Mouse (Mus musculus): ENCODE data around the gene Slc50a1. TPM values are rescaled to one million over a fixed set of nuclear protein-coding genes. Genes with fewer than 3 reads are reported as not detected.

Slc50a1 gene
- polyA plus RNA-seq, 1 experiment: 7.0 TPM

DNA sequence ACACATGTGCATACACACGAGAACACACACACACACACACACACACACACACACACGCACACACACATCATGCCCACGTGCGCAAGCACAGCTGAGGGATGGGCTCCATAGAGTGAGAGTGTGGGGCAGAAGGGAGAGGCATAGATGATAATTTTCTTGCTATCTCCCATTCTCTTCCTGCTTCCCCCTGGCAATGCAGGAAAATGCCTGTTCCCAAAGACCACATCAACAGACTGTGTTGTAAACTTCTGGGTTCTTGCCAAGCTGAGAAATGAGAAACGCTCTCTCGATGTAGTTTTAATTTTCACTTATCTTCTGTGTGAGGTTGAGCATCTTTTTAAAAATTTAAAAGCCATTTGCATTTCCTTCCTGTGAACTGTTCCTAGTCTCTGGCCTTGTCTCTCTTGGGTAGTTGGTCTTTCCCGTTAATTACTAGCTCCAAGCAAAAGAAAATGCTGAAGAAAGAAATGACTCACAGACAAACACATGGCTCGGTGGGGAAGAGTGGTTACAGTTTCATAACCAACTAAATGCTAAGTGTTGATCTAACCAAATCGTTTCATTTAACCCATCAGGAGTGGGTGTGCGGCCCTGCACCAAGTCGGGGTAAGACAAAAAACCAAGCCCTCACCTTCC lies 26.5 kb upstream of the Slc50a1 start:
- peaks cover 40% of the 10 kb centered on the region for H3K27me3 ChIP-seq (replicated peaks)
- H3K36me3 ChIP-seq (replicated peaks; ENCODE audit: low read length): no peaks in the 10 kb centered on the region
- peaks cover 37% of the 10 kb centered on the region for H3K4me1 ChIP-seq
- no peaks in the 10 kb centered on the region for H3K9me3 ChIP-seq
- TF ChIP-seq GATA1 (IDR thresholded peaks at IDR 0.05; ENCODE audit: borderline replicate concordance, low read length) (no peak), FLI1 (IDR thresholded peaks at IDR 0.05; ENCODE audit: low read length) (no peak)
- H3K4me3 ChIP-seq (replicated peaks): no peak overlapping the region

- no peaks in the 10 kb centered on the region for H3K36me3 ChIP-seq (replicated peaks; ENCODE audit: low read length)
- peaks cover 37% of the 10 kb centered on the region for H3K4me1 ChIP-seq
- H3K4me3 ChIP-seq (replicated peaks): no peak overlapping the region
- no peaks in the 10 kb centered on the region for H3K9me3 ChIP-seq
- peaks cover 39% of the 10 kb centered on the region for H3K27me3 ChIP-seq (replicated peaks)
- TF ChIP-seq GATA1 (IDR thresholded peaks at IDR 0.05; ENCODE audit: borderline replicate concordance, low read length): no peak
- TF ChIP-seq FLI1 (IDR thresholded peaks at IDR 0.05; ENCODE audit: low read length): no peak
Measured at GRCm38 (mm10) chr3:89295685-89296230, 25.4 kb upstream of the Slc50a1 start.

DNA sequence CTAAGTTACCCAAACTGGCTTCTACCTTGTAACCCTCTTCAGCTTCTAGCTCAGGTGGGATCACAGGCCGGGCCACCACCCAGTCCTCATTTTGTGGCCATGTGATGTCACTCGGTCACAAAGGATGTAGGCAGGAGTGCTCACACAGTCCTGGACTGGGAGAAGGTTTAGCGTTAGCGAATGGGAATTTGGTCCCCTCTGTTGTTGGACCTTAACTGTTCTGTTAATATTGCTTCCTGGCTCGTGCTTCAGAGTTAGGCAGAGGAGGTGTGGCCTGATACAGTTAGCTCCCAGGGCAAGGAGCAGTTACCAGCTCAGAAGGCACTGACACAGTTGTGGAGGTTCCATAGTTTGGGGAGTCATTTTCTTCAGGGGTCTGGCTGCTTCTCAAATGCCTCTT lies 23.8 kb upstream of the Slc50a1 start:
- TF ChIP-seq GATA1 (IDR thresholded peaks at IDR 0.05; ENCODE audit: borderline replicate concordance, low read length): no peak
- no peaks in the 10 kb centered on the region for H3K36me3 ChIP-seq (replicated peaks; ENCODE audit: low read length)
- H3K4me1 ChIP-seq: peaks cover 25% of the 10 kb centered on the region
- no peak overlapping the region for H3K4me3 ChIP-seq (replicated peaks)
- H3K27me3 ChIP-seq (replicated peaks): peaks cover 36% of the 10 kb centered on the region
- no peaks in the 10 kb centered on the region for H3K9me3 ChIP-seq

GRCm38 (mm10) chr3:89293247-89293918 lies 23.0 kb upstream of the Slc50a1 start:
- H3K27me3 ChIP-seq (replicated peaks): peaks cover 40% of the 10 kb centered on the region
- no peak for TF ChIP-seq FLI1 (IDR thresholded peaks at IDR 0.05; ENCODE audit: low read length)
- TF ChIP-seq GATA1 (IDR thresholded peaks at IDR 0.05; ENCODE audit: borderline replicate concordance, low read length): no peak

DNA sequence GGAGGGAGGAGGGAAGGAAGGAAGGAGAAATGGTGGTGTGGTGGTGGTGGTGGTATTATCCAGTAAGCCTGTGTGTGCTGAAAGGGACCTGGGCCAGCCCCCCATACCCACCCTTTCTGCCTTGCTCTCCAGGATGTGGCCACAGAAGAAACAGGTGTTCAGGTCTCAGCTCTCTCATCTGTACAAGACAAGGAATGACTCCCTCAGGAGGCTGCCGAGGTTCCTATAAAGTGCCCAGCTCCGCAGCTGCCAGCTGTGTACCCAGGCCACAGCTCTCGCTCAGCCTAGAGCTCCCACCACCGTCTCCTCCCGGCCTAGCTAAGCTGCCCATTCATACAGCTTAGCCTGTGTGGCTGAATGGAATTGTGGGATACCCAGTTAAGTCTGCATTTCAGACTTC lies 21.9 kb upstream of the Slc50a1 start:
- TF ChIP-seq GATA1 (IDR thresholded peaks at IDR 0.05; ENCODE audit: borderline replicate concordance, low read length) (no peak), FLI1 (IDR thresholded peaks at IDR 0.05; ENCODE audit: low read length) (no peak)
- Histone ChIP-seq H3K27me3 (replicated peaks) (peaks cover 47% of the 10 kb centered on the region), H3K9me3 (no peaks in the 10 kb centered on the region), H3K4me1 (peaks cover 30% of the 10 kb centered on the region), H3K4me3 (replicated peaks) (no peak overlapping the region), H3K36me3 (replicated peaks; ENCODE audit: low read length) (no peaks in the 10 kb centered on the region)

More at GRCm38 (mm10) chr3:89293247-89293918, 23.0 kb upstream of the Slc50a1 start:
- peaks cover 24% of the 10 kb centered on the region for H3K4me1 ChIP-seq
- H3K4me3 ChIP-seq (replicated peaks): no peak overlapping the region
- H3K9me3 ChIP-seq: no peaks in the 10 kb centered on the region
- no peaks in the 10 kb centered on the region for H3K36me3 ChIP-seq (replicated peaks; ENCODE audit: low read length)

GRCm38 (mm10) chr3:89291874-89292273 lies 21.5 kb upstream of the Slc50a1 start:
- H3K4me3 ChIP-seq (replicated peaks): no peak overlapping the region
- H3K36me3 ChIP-seq (replicated peaks; ENCODE audit: low read length): no peaks in the 10 kb centered on the region
- H3K4me1 ChIP-seq: peaks cover 27% of the 10 kb centered on the region
- no peaks in the 10 kb centered on the region for H3K9me3 ChIP-seq
- no peak for TF ChIP-seq FLI1 (IDR thresholded peaks at IDR 0.05; ENCODE audit: low read length)
- TF ChIP-seq GATA1 (IDR thresholded peaks at IDR 0.05; ENCODE audit: borderline replicate concordance, low read length): no peak
- peaks cover 49% of the 10 kb centered on the region for H3K27me3 ChIP-seq (replicated peaks)

DNA sequence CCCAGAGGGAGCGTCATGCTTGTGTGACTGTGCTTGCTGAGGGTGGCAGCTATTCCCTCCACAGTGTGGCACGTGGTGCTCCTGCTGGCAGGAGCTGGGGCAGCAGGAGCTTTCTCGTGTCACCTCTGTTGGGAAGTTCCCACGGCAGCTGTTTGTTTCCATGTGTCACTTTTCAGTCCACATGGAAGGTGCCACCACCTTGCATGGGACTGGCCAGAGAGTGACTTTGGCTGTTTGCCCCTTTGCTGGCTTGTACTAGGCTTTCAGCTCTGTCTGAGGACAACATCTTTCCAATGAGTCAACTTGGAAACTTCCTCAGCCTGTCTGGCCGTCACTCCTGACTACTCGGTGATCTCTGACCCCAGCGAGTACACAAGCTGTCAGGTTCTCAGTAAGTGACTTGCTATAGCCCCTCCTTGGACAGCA lies 18.1 kb upstream of the Slc50a1 start:
- Histone ChIP-seq H3K27me3 (replicated peaks) (peaks cover 69% of the 10 kb centered on the region), H3K36me3 (replicated peaks; ENCODE audit: low read length) (no peaks in the 10 kb centered on the region), H3K4me3 (replicated peaks) (no peak overlapping the region), H3K4me1 (peaks cover 29% of the 10 kb centered on the region), H3K9me3 (no peaks in the 10 kb centered on the region)
- no peak for TF ChIP-seq GATA1 (IDR thresholded peaks at IDR 0.05; ENCODE audit: borderline replicate concordance, low read length)
- TF ChIP-seq FLI1 (IDR thresholded peaks at IDR 0.05; ENCODE audit: low read length): no peak

- Histone ChIP-seq H3K27me3 (replicated peaks) (peaks cover 71% of the 10 kb centered on the region), H3K4me1 (peaks cover 24% of the 10 kb centered on the region), H3K4me3 (replicated peaks) (no peak overlapping the region), H3K36me3 (replicated peaks; ENCODE audit: low read length) (no peaks in the 10 kb centered on the region), H3K9me3 (no peaks in the 10 kb centered on the region)
- no peak for TF ChIP-seq FLI1 (IDR thresholded peaks at IDR 0.05; ENCODE audit: low read length)
- no peak for TF ChIP-seq GATA1 (IDR thresholded peaks at IDR 0.05; ENCODE audit: borderline replicate concordance, low read length)
Measured at GRCm38 (mm10) chr3:89287286-89287685, 16.9 kb upstream of the Slc50a1 start.

DNA sequence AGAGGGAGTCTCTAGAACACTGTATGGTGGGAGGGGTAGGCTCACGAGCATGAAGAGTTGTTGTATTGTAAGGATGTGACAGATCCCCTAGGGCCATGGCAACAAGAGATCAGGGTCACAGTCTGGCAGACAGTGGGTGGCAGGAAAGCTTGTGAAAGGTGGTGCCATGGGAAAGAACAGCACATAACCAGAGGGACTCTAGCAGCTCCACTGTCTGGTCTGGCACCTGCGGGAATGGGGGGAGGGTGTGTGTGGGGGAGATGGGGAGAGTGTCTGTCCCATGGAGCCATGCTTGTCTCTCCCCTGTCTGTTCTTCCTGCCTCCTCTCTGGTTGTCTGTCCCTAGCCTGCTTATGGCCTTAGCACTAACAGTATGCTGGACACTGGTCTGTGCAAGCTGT lies 15.2 kb upstream of the Slc50a1 start:
- Histone ChIP-seq H3K4me1 (peaks cover 38% of the 10 kb centered on the region), H3K4me3 (replicated peaks) (no peak overlapping the region), H3K27me3 (replicated peaks) (peaks cover 79% of the 10 kb centered on the region), H3K9me3 (no peaks in the 10 kb centered on the region), H3K36me3 (replicated peaks; ENCODE audit: low read length) (no peaks in the 10 kb centered on the region)
- TF ChIP-seq FLI1 (IDR thresholded peaks at IDR 0.05; ENCODE audit: low read length) (no peak), GATA1 (IDR thresholded peaks at IDR 0.05; ENCODE audit: borderline replicate concordance, low read length) (no peak)

DNA sequence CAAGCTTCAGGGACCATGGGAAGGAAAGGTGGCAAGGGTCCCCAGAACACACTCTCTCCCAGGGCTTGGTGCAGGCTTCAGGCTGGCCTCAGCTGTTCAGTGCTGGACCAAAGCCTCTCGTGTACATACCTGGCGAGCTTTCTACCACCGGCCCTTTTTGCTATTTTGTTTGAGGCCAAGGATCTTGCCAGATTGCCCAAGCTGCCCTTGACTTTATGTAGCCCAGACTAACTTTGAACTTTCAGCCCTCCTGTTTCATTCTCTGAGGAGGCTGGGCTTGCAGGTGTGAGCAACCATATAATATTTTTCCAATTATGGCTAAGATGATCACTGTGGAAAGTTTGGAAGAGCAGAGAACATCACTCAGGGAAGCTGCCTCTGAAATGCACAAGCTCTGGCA lies 13.9 kb upstream of the Slc50a1 start:
- no peaks in the 10 kb centered on the region for H3K36me3 ChIP-seq (replicated peaks; ENCODE audit: low read length)
- H3K27me3 ChIP-seq (replicated peaks): peaks cover 89% of the 10 kb centered on the region
- no peak overlapping the region for H3K4me3 ChIP-seq (replicated peaks)
- peaks cover 51% of the 10 kb centered on the region for H3K4me1 ChIP-seq
- TF ChIP-seq GATA1 (IDR thresholded peaks at IDR 0.05; ENCODE audit: borderline replicate concordance, low read length) (no peak), FLI1 (IDR thresholded peaks at IDR 0.05; ENCODE audit: low read length) (no peak)
- no peaks in the 10 kb centered on the region for H3K9me3 ChIP-seq
